Mouse (Mus musculus) kidney, adult 9 months (tissue): ENCODE measurements around the gene Prpf18.
"Not testable (repeated sequence)": the region's sequence is repeated elsewhere in the genome, so short reads cannot be mapped to it uniquely, and the experiment has no call there.

Experiments used
- DNase-seq: peaks from one replicate; pipeline ENCODE4 v3.0.0; 2022

Gene Prpf18

GRCm38 (mm10) chr2:4651500-4652285 lies at the start of gene Prpf18:
TSS of gene Prpf18 (minus strand) at chr2:4652113.
- peak; percentile 92 for DNase-seq

GRCm38 (mm10) chr2:4679886-4680285 lies 28.0 kb upstream of the Prpf18 start:
- peak; percentile 33 for DNase-seq

DNA sequence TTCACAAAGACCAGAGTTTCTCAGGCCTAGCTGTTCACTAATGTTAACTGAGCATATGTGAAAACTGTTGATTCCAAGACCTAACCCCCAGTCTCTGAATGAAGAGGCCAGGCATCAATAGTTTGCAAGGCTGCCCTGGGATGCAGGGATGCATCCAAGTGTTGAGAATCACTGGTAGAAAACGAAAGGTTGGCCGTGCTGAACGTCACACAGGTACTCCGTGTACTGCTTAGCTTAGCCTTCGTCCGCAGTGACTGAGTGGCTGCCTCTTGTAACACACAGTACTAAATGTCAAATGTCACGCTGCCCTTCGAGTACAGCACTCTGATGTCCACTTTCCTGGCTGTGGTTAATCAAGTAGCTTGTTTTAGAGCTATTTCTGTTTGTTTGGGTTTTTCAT lies 19.7 kb upstream of the Prpf18 start:
- no peak for DNase-seq

- no peak for DNase-seq
Observed at GRCm38 (mm10) chr2:4669701-4670100, 17.8 kb upstream of the Prpf18 start.

- no peak for DNase-seq
Observed at GRCm38 (mm10) chr2:4668626-4669025, 16.7 kb upstream of the Prpf18 start.

GRCm38 (mm10) chr2:4660677-4661076 lies 8.8 kb upstream of the Prpf18 start:
- DNase-seq: no peak

- DNase-seq: no peak
Observed at GRCm38 (mm10) chr2:4649646-4650045, 2.3 kb downstream of the Prpf18 start.

- DNase-seq: no peak
Observed at GRCm38 (mm10) chr2:4648094-4648493, 3.8 kb downstream of the Prpf18 start.

- DNase-seq: no peak
Observed at GRCm38 (mm10) chr2:4645066-4645465, 6.8 kb downstream of the Prpf18 start.

DNA sequence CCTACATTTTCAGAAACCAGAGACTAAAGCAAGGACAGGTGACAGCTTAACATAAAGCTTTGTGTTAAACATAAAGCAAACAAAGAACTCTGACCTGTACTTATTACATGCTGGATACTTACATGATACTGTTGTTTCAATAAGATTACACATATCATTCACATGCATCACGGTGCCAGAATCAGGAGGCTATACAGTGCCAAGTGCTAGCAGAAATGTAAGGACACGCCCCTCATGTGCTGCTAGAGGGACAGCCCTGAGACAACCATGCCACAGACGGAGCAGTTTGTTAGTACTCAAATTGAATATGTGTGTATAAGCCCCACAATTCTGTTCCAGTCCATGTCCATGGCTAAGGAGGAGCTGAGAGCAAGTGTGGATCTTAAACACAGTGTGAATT lies 13.7 kb downstream of the Prpf18 start:
- no peak for DNase-seq

DNA sequence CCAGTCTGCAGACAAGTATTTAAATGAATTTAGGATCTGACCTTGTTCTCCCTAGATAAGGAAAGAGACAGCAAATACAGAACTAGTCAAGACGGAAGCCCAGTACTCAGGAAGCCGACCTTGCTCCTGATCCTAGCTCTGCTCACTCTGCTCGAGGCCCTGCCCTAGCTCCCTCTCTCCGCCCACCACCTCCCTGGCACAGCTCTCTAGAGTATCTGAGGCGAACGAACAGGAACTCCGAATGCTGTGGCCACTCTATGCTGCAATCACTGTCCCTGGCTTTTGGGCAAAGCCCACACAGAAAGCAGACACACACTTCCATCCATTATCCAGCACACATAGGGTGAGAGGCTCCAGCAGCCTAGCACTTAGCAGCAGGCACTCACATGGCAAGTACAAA lies 15.3 kb downstream of the Prpf18 start:
- DNase-seq: no peak

- DNase-seq: no peak
Observed at GRCm38 (mm10) chr2:4635804-4636203, 16.1 kb downstream of the Prpf18 start.

GRCm38 (mm10) chr2:4630197-4630835 lies 21.6 kb downstream of the Prpf18 start:
- DNase-seq: no peak

GRCm38 (mm10) chr2:4629470-4629869 lies 22.4 kb downstream of the Prpf18 start:
- no peak for DNase-seq

DNA sequence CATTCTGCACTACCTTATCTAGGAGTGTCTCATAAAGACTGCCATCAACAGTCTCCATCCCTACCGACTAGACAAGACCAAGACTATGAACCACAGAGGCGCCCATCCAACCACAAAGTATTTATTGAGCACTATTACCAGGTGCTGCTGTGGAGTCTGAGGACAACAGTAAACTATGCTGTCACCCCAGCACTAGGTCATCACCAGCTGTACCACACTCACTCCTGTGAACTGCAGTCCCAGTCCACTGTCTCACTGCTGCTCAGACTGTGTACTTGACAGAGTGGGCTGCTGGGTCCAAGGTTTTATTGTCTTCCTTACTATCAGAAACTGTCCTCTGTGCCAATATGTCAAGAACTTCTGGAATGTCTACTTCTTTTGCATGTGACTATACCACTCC lies 23.0 kb downstream of the Prpf18 start:
- no peak for DNase-seq

DNA sequence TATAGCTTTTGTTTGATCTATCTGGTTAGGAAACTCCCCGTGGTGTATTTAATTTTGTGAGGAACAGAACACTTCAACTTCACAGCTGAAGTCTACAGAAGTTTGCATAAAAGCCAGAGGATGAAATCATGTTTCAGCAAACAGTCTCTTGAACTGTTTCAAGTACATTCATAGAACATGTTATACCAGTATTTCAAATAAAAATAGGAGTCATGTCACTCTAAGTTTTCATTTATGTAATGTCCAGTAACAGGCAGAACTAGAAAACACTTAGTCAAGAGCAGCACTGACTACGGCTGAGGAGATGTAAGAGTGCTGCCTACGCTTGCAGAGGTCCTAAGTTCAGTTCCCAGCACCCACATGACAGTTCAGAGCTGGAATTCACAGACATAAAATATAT lies 25.0 kb downstream of the Prpf18 start:
- DNase-seq: no peak

- no peak for DNase-seq
Observed at GRCm38 (mm10) chr2:4621471-4621985, 30.4 kb downstream of the Prpf18 start.

DNA sequence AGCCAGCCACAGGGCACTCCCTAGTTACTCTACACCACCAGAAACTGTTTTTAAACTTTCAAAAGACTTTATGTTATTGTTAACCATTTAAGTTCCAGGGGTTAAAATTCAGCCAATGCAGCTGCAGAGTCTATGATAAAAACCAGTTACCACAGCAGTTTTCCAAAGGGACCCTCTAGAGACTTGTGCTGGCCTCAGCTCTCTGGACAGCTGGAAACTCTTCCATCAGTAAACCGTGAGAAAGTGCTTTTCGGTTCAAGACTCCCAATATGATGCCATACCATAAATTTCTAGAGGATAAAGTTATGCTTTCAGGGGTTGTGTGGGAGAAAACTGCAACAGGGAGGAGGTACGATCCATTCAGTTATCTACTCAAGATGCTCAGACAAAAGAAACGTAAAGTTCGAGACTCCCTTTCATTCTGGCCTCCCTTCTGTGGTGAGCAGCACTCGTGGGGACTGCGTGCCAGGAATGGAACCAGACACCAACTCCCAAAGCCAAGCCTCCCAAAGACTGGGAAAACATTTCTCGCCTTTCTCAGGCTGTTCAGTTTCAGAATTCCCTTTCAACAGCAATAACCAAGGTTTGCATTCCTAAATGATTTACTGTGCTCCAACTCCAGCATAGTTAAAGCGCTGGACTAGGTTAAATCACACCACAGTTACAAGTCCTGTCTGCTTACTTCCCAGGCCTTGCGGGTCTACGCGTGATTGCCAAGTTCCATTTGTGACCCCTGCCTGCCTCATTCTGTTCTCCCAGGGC lies 31.1 kb downstream of the Prpf18 start:
- DNase-seq: no peak

DNA sequence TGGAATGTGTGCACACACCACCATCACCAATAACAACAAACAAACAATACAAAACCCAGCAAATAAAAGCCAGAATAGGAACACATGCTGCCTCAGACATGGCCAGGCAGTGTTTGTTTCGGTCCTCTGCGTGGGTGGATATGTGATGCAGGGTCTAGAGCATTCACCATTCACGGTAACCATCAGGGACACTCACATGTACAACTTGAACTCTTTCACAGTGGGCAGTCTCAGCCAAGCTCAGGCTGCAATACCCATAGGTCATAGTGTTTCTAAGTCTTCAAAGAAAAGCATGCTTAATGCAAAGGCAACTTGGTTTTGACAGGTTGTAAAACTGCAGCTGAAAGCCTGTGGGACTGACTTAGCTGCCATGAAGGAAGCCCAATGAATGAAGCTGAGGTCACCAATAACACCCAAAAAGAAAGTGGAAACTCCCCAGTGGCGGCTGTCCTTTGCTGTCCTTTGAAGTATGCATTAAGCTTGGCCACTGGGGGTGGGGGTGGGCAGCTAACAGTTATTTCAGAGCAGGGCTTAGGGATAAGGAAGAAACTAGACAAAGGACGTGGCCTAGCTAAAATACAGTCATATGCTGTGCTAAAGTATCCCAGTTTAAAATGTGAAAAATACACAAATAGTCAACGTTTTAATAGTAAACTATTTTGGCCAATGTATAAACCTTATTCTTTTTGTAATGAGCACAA lies 31.9 kb downstream of the Prpf18 start:
- DNase-seq: no peak

DNA sequence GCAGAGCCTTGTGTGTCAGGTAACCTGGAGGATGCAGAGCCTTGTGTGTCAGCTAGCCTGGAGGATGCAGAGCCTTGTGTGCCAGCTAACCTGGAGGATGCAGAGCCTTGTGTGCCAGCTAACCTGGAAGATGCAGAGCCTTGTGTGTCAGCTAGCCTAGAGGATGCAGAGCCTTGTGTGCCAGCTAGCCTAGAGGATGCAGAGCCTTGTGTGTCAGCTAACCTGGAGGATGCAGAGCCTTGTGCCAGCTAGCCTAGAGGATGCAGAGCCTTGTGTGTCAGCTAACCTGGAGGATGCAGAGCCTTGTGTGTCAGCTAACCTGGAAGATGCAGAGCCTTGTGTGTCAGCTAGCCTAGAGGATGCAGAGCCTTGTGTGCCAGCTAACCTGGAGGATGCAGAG lies 32.8 kb downstream of the Prpf18 start:
- DNase-seq: not testable (repeated sequence)

DNA sequence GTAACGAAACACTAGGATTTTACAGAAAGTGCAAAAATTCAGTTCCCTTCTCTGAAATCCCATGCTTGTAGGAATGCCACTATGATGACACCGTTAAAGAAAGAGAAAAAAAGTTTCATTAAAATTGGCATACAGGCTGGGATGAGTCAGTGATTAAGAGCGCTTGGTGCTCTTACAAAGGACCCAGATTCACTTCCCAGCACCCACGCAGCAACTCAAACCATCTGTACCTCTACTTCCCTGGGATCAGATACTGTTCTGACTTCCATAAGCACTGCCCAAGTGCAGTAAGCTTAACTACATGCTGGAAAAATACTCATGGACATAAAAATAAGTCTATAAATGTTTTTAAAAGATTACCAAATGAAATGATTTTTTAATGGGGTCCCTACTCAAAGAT lies 34.9 kb downstream of the Prpf18 start:
- DNase-seq: no peak

- DNase-seq: no peak
Observed at GRCm38 (mm10) chr2:4615014-4615546, 36.8 kb downstream of the Prpf18 start.
